Mouse (Mus musculus) hindbrain, embryonic 14.5 days (tissue): ENCODE results near the gene Cpa3. TPM values are rescaled to one million over a fixed set of nuclear protein-coding genes. Genes with fewer than 3 reads are reported as not detected.

ENCODE experiments used
- ATAC-seq: fragments of 200-750 bp; cut with Nextera tagmentation; 2 replicates; pipeline ENCODE4 v1.8.0; 2017; ENCODE audit warnings: moderate number of reproducible peaks, mild to moderate bottlenecking, moderate TSS enrichment, moderate library complexity; ENCODE audit not compliant: low FRiP score
- DNase-seq: peaks from one replicate; pipeline ENCODE4 v3.0.0-alpha.2; 2015; ENCODE audit warnings: low spot score
- H3K27ac ChIP-seq: fragments of 300-500 bp; sonication (generic); 2 replicates; pipeline ENCODE4 v1.5.1; 2014; ENCODE audit warnings: mild to moderate bottlenecking, moderate library complexity
- H3K27me3 ChIP-seq: fragments of 300-500 bp; sonication (generic); 2 replicates; pipeline ENCODE4 v1.6.1; 2014; ENCODE audit warnings: mild to moderate bottlenecking, low read length, mixed read lengths; ENCODE audit not compliant: control insufficient read depth, insufficient read depth
- H3K36me3 ChIP-seq: fragments of 300-500 bp; sonication (generic); replicated peaks from 2 replicates; pipeline ENCODE4 v1.6.1; 2014; ENCODE audit not compliant: control insufficient read depth, insufficient read depth
- H3K4me1 ChIP-seq: fragments of 300-500 bp; sonication (generic); replicated peaks from 2 replicates; pipeline ENCODE4 v1.6.1; 2014; ENCODE audit warnings: antibody characterized with exemption, low read length, mixed read lengths; ENCODE audit not compliant: control insufficient read depth, insufficient read depth
- H3K4me2 ChIP-seq: fragments of 300-500 bp; sonication (generic); replicated peaks from 2 replicates; pipeline ENCODE4 v1.6.1; 2014; ENCODE audit warnings: mild to moderate bottlenecking, moderate library complexity
- H3K4me3 ChIP-seq: fragments of 300-500 bp; sonication (generic); replicated peaks from 2 replicates; pipeline ENCODE4 v1.5.1; 2014; ENCODE audit warnings: mild to moderate bottlenecking, low read length
- H3K9ac ChIP-seq: fragments of 300-500 bp; sonication (generic); 2 replicates; pipeline ENCODE4 v1.6.1; 2014
- H3K9me3 ChIP-seq: fragments of 300-500 bp; sonication (generic); 2 replicates; pipeline ENCODE4 v1.6.1; 2016; ENCODE audit warnings: low read length; ENCODE audit not compliant: control insufficient read depth
- WGBS: fragments of 180-500 bp; shearing (Covaris S2); extraction: QIAGEN DNeasy Blood & Tissue Kit; methylation state at CpG from one replicate; pipeline ENCODE4 v1.1.7; 2014; 5-methylcytosine and 5-hydroxymethylcytosine counted together
- polyA plus RNA-seq: library from polyadenylated mRNA; unstranded; fragments of >200 nt; fragmentation: Nextera tagmentation; extraction: Ambion mirVana; gene quantifications from 2 replicates; pipeline ENCODE4 v1.2.1, GENCODE M21; 2014

Gene Cpa3
- polyA plus RNA-seq: 0.18 and 0.35 TPM in 2 replicates

GRCm38 (mm10) chr3:20242050-20242449 lies at the start of gene Cpa3:
Gene Cpa3 (minus strand): TSS chr3:20242181.
- no peak for ATAC-seq

GRCm38 (mm10) chr3:20291370-20291769 lies 49.4 kb upstream of the Cpa3 start:
- H3K27ac ChIP-seq: no peak overlapping the region
- no peaks in the 10 kb centered on the region for H3K27me3 ChIP-seq
- H3K9ac ChIP-seq: no peak overlapping the region
- no peak overlapping the region for H3K4me3 ChIP-seq
- H3K9me3 ChIP-seq: no peaks in the 10 kb centered on the region
- ATAC-seq (no peak), DNase-seq (no peak)
- no peak overlapping the region for H3K4me2 ChIP-seq
- no peaks in the 10 kb centered on the region for H3K4me1 ChIP-seq
- H3K36me3 ChIP-seq: no peaks in the 10 kb centered on the region

More at GRCm38 (mm10) chr3:20242050-20242449, at the start of gene Cpa3:
- Histone ChIP-seq H3K4me3 (no peak within 1 kb of the TSS), H3K9me3 (no peaks in the 10 kb centered on the region), H3K27ac (no peak within 1 kb of the TSS), H3K36me3 (no peaks in the 10 kb centered on the region), H3K4me2 (no peak within 1 kb of the TSS), H3K27me3 (no peaks in the 10 kb centered on the region), H3K4me1 (no peaks in the 10 kb centered on the region), H3K9ac (no peak within 1 kb of the TSS)
- WGBS: 91% methylated on average over 3 of the region's 3 CpGs
- DNase-seq: no peak

GRCm38 (mm10) chr3:20288761-20289160 lies 46.8 kb upstream of the Cpa3 start:
- H3K4me2 ChIP-seq: no peak overlapping the region
- H3K4me1 ChIP-seq: no peaks in the 10 kb centered on the region
- 96% methylated on average over 2 of the region's 2 CpGs for WGBS
- no peak overlapping the region for H3K27ac ChIP-seq
- H3K27me3 ChIP-seq: no peaks in the 10 kb centered on the region
- H3K9me3 ChIP-seq: no peaks in the 10 kb centered on the region
- no peak for ATAC-seq
- DNase-seq: no peak
- H3K4me3 ChIP-seq: no peak overlapping the region
- H3K9ac ChIP-seq: no peak overlapping the region
- H3K36me3 ChIP-seq: no peaks in the 10 kb centered on the region

GRCm38 (mm10) chr3:20281796-20282195 lies 39.8 kb upstream of the Cpa3 start:
- 74% methylated on average over 1 of the region's 1 CpGs for WGBS
- H3K9ac ChIP-seq: no peak overlapping the region
- ATAC-seq (no peak), DNase-seq (no peak)
- H3K4me2 ChIP-seq: no peak overlapping the region
- no peaks in the 10 kb centered on the region for H3K27me3 ChIP-seq
- H3K4me1 ChIP-seq: no peaks in the 10 kb centered on the region
- no peaks in the 10 kb centered on the region for H3K36me3 ChIP-seq
- H3K4me3 ChIP-seq: no peak overlapping the region
- no peak overlapping the region for H3K27ac ChIP-seq
- H3K9me3 ChIP-seq: no peaks in the 10 kb centered on the region

GRCm38 (mm10) chr3:20275633-20276032 lies 33.7 kb upstream of the Cpa3 start, which contains the start of gene Cpb1:
Gene Cpb1 (minus strand): TSS chr3:20275733.
- ATAC-seq (no peak), DNase-seq (no peak)
- Histone ChIP-seq H3K4me3 (no peak within 1 kb of the TSS), H3K9ac (no peak within 1 kb of the TSS), H3K36me3 (no peaks in the 10 kb centered on the region), H3K27me3 (no peaks in the 10 kb centered on the region), H3K4me1 (no peaks in the 10 kb centered on the region), H3K9me3 (no peaks in the 10 kb centered on the region), H3K4me2 (no peak within 1 kb of the TSS), H3K27ac (no peak within 1 kb of the TSS)
- 89% methylated on average over 3 of the region's 3 CpGs for WGBS

GRCm38 (mm10) chr3:20254566-20255479 lies 12.8 kb upstream of the Cpa3 start:
- DNase-seq: no peak
- 51% methylated on average over 9 of the region's 9 CpGs for WGBS

GRCm38 (mm10) chr3:20243913-20244312 lies 1.9 kb upstream of the Cpa3 start:
- no peaks in the 10 kb centered on the region for H3K27me3 ChIP-seq
- H3K9ac ChIP-seq: no peak overlapping the region
- DNase-seq (no peak), ATAC-seq (no peak)
- no peak overlapping the region for H3K4me2 ChIP-seq
- H3K27ac ChIP-seq: no peak overlapping the region
- H3K4me3 ChIP-seq: no peak overlapping the region
- no peaks in the 10 kb centered on the region for H3K36me3 ChIP-seq
- no peaks in the 10 kb centered on the region for H3K4me1 ChIP-seq
- 90% methylated on average over 1 of the region's 1 CpGs for WGBS
- no peaks in the 10 kb centered on the region for H3K9me3 ChIP-seq

More at GRCm38 (mm10) chr3:20254566-20255479, 12.8 kb upstream of the Cpa3 start:
- Histone ChIP-seq H3K27me3 (no peaks in the 10 kb centered on the region), H3K4me3 (no peak overlapping the region), H3K27ac (no peak overlapping the region), H3K36me3 (no peaks in the 10 kb centered on the region), H3K4me1 (no peaks in the 10 kb centered on the region), H3K4me2 (no peak overlapping the region), H3K9ac (no peak overlapping the region), H3K9me3 (no peaks in the 10 kb centered on the region)
- no peak for ATAC-seq

GRCm38 (mm10) chr3:20239741-20240140 lies 2.2 kb downstream of the Cpa3 start:
- 92% methylated on average over 3 of the region's 3 CpGs for WGBS
- H3K27me3 ChIP-seq: no peaks in the 10 kb centered on the region
- H3K9ac ChIP-seq: no peak overlapping the region
- H3K9me3 ChIP-seq: no peaks in the 10 kb centered on the region
- H3K4me1 ChIP-seq: no peaks in the 10 kb centered on the region
- ATAC-seq: no peak
- no peaks in the 10 kb centered on the region for H3K36me3 ChIP-seq
- H3K4me3 ChIP-seq: no peak overlapping the region
- DNase-seq: no peak
- no peak overlapping the region for H3K27ac ChIP-seq
- H3K4me2 ChIP-seq: no peak overlapping the region

- Histone ChIP-seq H3K27me3 (no peaks in the 10 kb centered on the region), H3K9ac (no peak overlapping the region), H3K9me3 (no peaks in the 10 kb centered on the region), H3K4me1 (no peaks in the 10 kb centered on the region), H3K27ac (no peak overlapping the region), H3K4me2 (no peak overlapping the region), H3K36me3 (no peaks in the 10 kb centered on the region), H3K4me3 (no peak overlapping the region)
- 88% methylated on average over 1 of the region's 1 CpGs for WGBS
- no peak for ATAC-seq
- DNase-seq: no peak
These were observed 5.0 kb downstream of the Cpa3 start for GRCm38 (mm10) chr3:20236965-20237364.
